ENCODE assay signal across 8 mouse cellular contexts in the genomic region with DNA sequence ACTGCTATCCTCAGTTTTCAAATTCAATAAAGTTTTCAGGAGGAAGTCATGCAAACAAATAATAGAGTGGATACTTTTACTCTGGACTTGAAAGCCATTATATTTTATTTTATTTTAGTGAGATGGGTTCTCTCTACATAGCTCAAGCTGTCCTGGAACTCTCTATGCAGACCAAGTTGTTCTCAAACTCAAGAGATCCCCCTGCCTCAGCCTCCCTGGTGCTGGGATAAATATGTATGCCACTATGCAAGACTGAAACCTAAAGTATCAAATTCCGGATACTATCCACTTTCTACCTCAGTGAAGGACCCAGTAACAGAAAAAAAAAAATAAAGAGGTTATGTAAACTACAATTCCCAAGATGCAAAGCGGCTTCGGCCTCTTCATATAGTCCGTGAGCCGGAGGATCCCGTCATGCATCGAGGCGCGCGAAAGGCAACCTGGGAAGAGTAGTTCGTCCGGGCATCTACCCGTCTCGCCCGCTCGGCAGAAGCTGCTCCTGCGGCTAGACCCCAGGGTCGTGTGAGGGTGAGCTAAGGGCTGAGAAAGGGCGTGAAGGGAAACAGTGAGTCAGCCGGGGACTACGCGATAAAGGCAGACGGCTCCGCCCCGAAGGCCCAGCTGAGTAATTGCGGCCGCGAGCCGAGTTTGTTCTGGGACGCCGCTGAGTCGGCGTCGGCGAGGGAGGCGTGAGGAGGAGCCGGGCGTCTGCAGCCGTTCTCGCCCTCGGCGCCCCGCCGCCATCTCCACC. TPM values are rescaled to one million over a fixed set of nuclear protein-coding genes. Genes with fewer than 3 reads are reported as not detected.
DNase-seq lines count a peak whose midpoint lies in the region; ATAC-seq and TF ChIP-seq lines count a peak whose summit lies in the region.

TSS of gene Kbtbd7 (plus strand) at position 533 of the 751 bp plus-strand sequence.

- H3K4me1 ChIP-seq in G1E (ENCODE audit: insufficient read depth, low read depth, low read length), result peaks cover 14% of the 10 kb centered on the region; the same call in 1 of the 2 replicates
- peaks cover 8% of the 10 kb centered on the region for H3K4me1 ChIP-seq in forebrain, embryonic 16.5 days (replicated peaks; ENCODE audit: control insufficient read depth, insufficient read depth, low read length)
- H3K4me1 ChIP-seq in lung, embryonic 14.5 days (ENCODE audit: insufficient read depth), result no peaks in the 10 kb centered on the region

- H3K27ac ChIP-seq in forebrain, embryonic 16.5 days (ENCODE audit: low read length), result peak within 1 kb of the TSS; percentile 88
- peak within 1 kb of the TSS; percentile 90 for H3K27ac ChIP-seq in layer of hippocampus, adult 2 months
- H3K27ac ChIP-seq in lung, embryonic 14.5 days (ENCODE audit: low read depth), result peak within 1 kb of the TSS; percentile 72

- H3K9ac ChIP-seq in forebrain, embryonic 16.5 days (replicated peaks; ENCODE audit: low read depth, low read length), result peak within 1 kb of the TSS; percentile 77
- peak within 1 kb of the TSS; percentile 58 for H3K9ac ChIP-seq in lung, embryonic 14.5 days

- DNase-seq in G1E (ENCODE audit: low spot score), result peak; percentile 94
- DNase-seq in cerebellum, adult 18-20 months, result peak; percentile 91 to 96
- DNase-seq in heart, postnatal 36 days, result peak; percentile 91 to 93
- peak; percentile 90 to 94 for DNase-seq in layer of hippocampus, adult 2 months (ENCODE audit: low spot score in 2 of 2)
- DNase-seq in lung, embryonic 14.5 days, result peak; percentile 97
- DNase-seq in ovary, adult 18-20 months (ENCODE audit: low spot score), result peak; percentile 96
- DNase-seq in thymus, postnatal 0 days (ENCODE audit: low spot score), result peak; percentile 97

- TF ChIP-seq CTCF in G1E (IDR thresholded peaks at IDR 0.05; ENCODE audit: low read depth, low read length), result no peak
- no peak for TF ChIP-seq CTCF in layer of hippocampus, adult 2 months (conservative IDR thresholded peaks at IDR 0.05)
- no peak for TF ChIP-seq CTCF in lung, embryonic 14.5 days (IDR thresholded peaks at IDR 0.05; ENCODE audit: low read depth)

- intact Hi-C loops in heart, postnatal 36 days (cut with DNase I), result loop anchor here (2.0 to 5.0 kb wide), 2 partner anchors 25 to 34 kb away; partner anchors contain the start of genes Kbtbd6 and Naa16

- H3K4me2 ChIP-seq in forebrain, embryonic 16.5 days (ENCODE audit: low read length), result peak within 1 kb of the TSS; percentile 43
- H3K4me2 ChIP-seq in lung, embryonic 14.5 days, result peak within 1 kb of the TSS; percentile 57

- H3K27me3 ChIP-seq in G1E (ENCODE audit: insufficient read depth, low read length), result no peaks in the 10 kb centered on the region
- no peaks in the 10 kb centered on the region for H3K27me3 ChIP-seq in forebrain, embryonic 16.5 days (replicated peaks; ENCODE audit: control insufficient read depth, insufficient read depth, low read length)
- H3K27me3 ChIP-seq in lung, embryonic 14.5 days (ENCODE audit: insufficient read depth, low read length), result no peaks in the 10 kb centered on the region

- ATAC-seq in G1E (ENCODE audit: extremely low read depth, insufficient number of reproducible peaks, low FRiP score, poor library complexity, severe bottlenecking), result peak; percentile 99
- ATAC-seq in forebrain, embryonic 16.5 days, result peak; percentile 99
- ATAC-seq in lung, embryonic 14.5 days (ENCODE audit: insufficient read depth), result peak; percentile 99

- WGBS in forebrain, embryonic 16.5 days, result 1% methylated on average over 36 of the region's 44 CpGs
- under 1% methylated on average over 44 of the region's 44 CpGs for WGBS in lung, embryonic 14.5 days

- H3K9me3 ChIP-seq in G1E (replicated peaks), result no peaks in the 10 kb centered on the region; the same call in 1 of the 2 replicates
- H3K9me3 ChIP-seq in forebrain, embryonic 16.5 days (ENCODE audit: control insufficient read depth, low read length), result peaks cover 8% of the 10 kb centered on the region; the same call in 1 of the 2 replicates
- H3K9me3 ChIP-seq in lung, embryonic 14.5 days (ENCODE audit: low read depth, low read length), result peaks cover 11% of the 10 kb centered on the region

- H3K36me3 ChIP-seq in G1E (replicated peaks), result peaks cover 32% of the 10 kb centered on the region
- H3K36me3 ChIP-seq in forebrain, embryonic 16.5 days (ENCODE audit: control insufficient read depth, insufficient read depth), result peaks cover 8% of the 10 kb centered on the region
- H3K36me3 ChIP-seq in lung, embryonic 14.5 days (ENCODE audit: insufficient read depth), result peaks cover 8% of the 10 kb centered on the region; the same call in 1 of the 2 replicates

- peak within 1 kb of the TSS; percentile 71 for H3K4me3 ChIP-seq in G1E (ENCODE audit: low read depth, low read length)
- peak within 1 kb of the TSS; percentile 55 for H3K4me3 ChIP-seq in forebrain, embryonic 16.5 days (replicated peaks; ENCODE audit: low read length)
- peak within 1 kb of the TSS; percentile 75 for H3K4me3 ChIP-seq in layer of hippocampus, adult 2 months
- H3K4me3 ChIP-seq in lung, embryonic 14.5 days (ENCODE audit: low read depth, low read length), result peak within 1 kb of the TSS; percentile 49

RNA-seq across cellular contexts. Expression of gene Kbtbd7, which starts in this region (rescaled TPM):
- total RNA-seq in G1E (2014; fragmentation: Nextera tagmentation) (24.7 and 24.9 TPM in 2 replicates), G1E (2017) (14.5 and 17.6 TPM in 2 replicates)
- polyA plus RNA-seq in G1E (2012), result 3.7 and 4.3 TPM in 2 replicates
- 25.2 and 30.4 TPM in 2 replicates for polyA plus RNA-seq in forebrain, embryonic 16.5 days (2015; fragmentation: Nextera tagmentation; extraction: Ambion mirVana)
- total RNA-seq in heart, postnatal 36 days (2021), result 10 to 100 TPM; 10.2 to 10.9 TPM
- 10 to 100 TPM; 39.9 to 44.0 TPM for total RNA-seq in layer of hippocampus, adult 2 months (2021)
- 17.5 and 18.0 TPM in 2 replicates for polyA plus RNA-seq in lung, embryonic 14.5 days (2014; fragmentation: Nextera tagmentation; extraction: Ambion mirVana)
- polyA plus RNA-seq in thymus, postnatal 0 days (2015; fragmentation: Nextera tagmentation; extraction: Ambion mirVana), result 7.2 and 7.6 TPM in 2 replicates

Comparison
In these comparisons a context has a peak if more than half of its experiments do, and no peak if none do; other contexts are left out.
1. Peak in every context shown above with its lines: DNase-seq, ATAC-seq, H3K4me3 ChIP-seq and H3K27ac ChIP-seq.